13 mouse cellular contexts compared by ENCODE assay signal in the genomic region with DNA sequence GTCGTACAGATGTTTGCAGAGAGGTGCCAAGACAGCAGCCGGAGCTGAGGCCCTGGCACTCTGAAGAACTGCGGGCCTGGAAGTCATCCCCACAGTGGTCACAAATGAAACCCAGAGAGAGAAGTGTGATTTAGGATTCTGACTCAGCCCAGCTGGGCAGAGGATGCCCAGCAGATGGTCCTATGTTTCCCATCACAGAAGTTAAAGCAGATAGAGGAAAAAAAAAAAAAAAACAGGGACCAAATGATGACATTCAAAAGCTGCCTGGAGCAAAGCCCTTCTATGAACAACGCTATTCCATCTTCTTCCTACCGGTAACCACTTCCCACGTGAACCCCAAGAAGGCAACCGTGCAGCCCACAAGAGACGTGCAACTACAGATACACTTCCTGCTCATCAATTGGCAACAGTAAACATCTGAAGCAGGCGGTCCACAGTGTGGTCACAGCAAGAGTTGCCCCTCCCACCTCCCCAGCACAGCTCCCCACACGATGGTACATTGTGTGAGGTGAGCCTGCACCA. TPM values are rescaled to one million over a fixed set of nuclear protein-coding genes. Genes with fewer than 3 reads are reported as not detected.
DNase-seq lines count a peak whose midpoint lies in the region; ATAC-seq and TF ChIP-seq lines count a peak whose summit lies in the region.
"Had no signal": no experiment of that assay in that cellular context is flagged by ENCODE, and none has a peak within 500 bp of the region (broad histone marks: within the 10 kb centered on the region; RNA-seq: fewer than 3 reads in every experiment).

No protein-coding gene starts in this region.

- H3K9ac ChIP-seq in lung, postnatal 0 days (replicated peaks; ENCODE audit: low read depth): no peak overlapping the region
- H3K9ac ChIP-seq: embryonic facial prominence, embryonic 15.5 days; lung, embryonic 14.5 days; midbrain, embryonic 13.5 days; neural tube, embryonic 15.5 days had no signal

- no peak overlapping the region for H3K4me3 ChIP-seq in spleen, adult 2 months (ENCODE audit: extremely low read depth, insufficient read depth, insufficient read length)
- H3K4me3 ChIP-seq in lung, postnatal 0 days (ENCODE audit: low read depth, low read length): no peak overlapping the region
- H3K4me3 ChIP-seq: embryonic facial prominence, embryonic 15.5 days; midbrain, embryonic 13.5 days; neural tube, embryonic 15.5 days had no signal

- no peaks in the 10 kb centered on the region for H3K9me3 ChIP-seq in lung, postnatal 0 days (ENCODE audit: low read length)
- H3K9me3 ChIP-seq: embryonic facial prominence, embryonic 15.5 days; midbrain, embryonic 13.5 days; neural tube, embryonic 15.5 days had no signal

- WGBS in spleen, adult 2 months: 15% methylated on average over 10 of the region's 10 CpGs
- WGBS in lung, postnatal 0 days: 70% methylated on average over 10 of the region's 10 CpGs

- ATAC-seq in neutrophil, adult 5-6 weeks (ENCODE audit: extremely low read depth, insufficient number of reproducible peaks, low FRiP score, poor library complexity, severe bottlenecking): peak; percentile 53
- ATAC-seq in lung, postnatal 0 days: no peak
- ATAC-seq: midbrain, embryonic 13.5 days had no signal

- no peak for TF ChIP-seq CTCF in spleen, adult 2 months (IDR thresholded peaks at IDR 0.05; ENCODE audit: extremely low read depth, insufficient read depth, insufficient read length, insufficient replicate concordance)
- no peak for TF ChIP-seq CTCF in lung, postnatal 0 days (IDR thresholded peaks at IDR 0.05)

- H3K4me2 ChIP-seq in lung, postnatal 0 days (replicated peaks; ENCODE audit: low read depth, low read length): no peak overlapping the region
- H3K4me2 ChIP-seq: embryonic facial prominence, embryonic 15.5 days; lung, embryonic 14.5 days; midbrain, embryonic 13.5 days; neural tube, embryonic 15.5 days had no signal

- no peak for TF ChIP-seq EP300 in lung, postnatal 0 days (IDR thresholded peaks at IDR 0.05)

- H3K27me3 ChIP-seq in spleen, adult 2 months (ENCODE audit: control insufficient read depth, insufficient read depth, low read length): no peaks in the 10 kb centered on the region
- H3K27me3 ChIP-seq in lung, postnatal 0 days (replicated peaks; ENCODE audit: insufficient read depth, low read length): no peaks in the 10 kb centered on the region
- H3K27me3 ChIP-seq: embryonic facial prominence, embryonic 15.5 days; midbrain, embryonic 13.5 days; neural tube, embryonic 15.5 days had no signal

- H3K27ac ChIP-seq in spleen, adult 2 months (ENCODE audit: insufficient read depth, low read length): peak overlapping the region; percentile 35; the same call in 1 of the 2 replicates
- no peak overlapping the region for H3K27ac ChIP-seq in lung, postnatal 0 days (ENCODE audit: low read length)
- H3K27ac ChIP-seq: embryonic facial prominence, embryonic 15.5 days; midbrain, embryonic 13.5 days; neural tube, embryonic 15.5 days had no signal

- H3K4me1 ChIP-seq in spleen, adult 2 months (ENCODE audit: control insufficient read depth, insufficient read depth, insufficient read length): peaks cover 74% of the 10 kb centered on the region; the same call in 1 of the 2 replicates
- peaks cover 49% of the 10 kb centered on the region for H3K4me1 ChIP-seq in lung, postnatal 0 days (ENCODE audit: insufficient read depth, low read depth, low read length)

- peak; percentile 42 to 66 for DNase-seq in spleen, adult 2 months (ENCODE audit: low read depth in 1 of 2, low spot score in 2 of 2)
- no peak for DNase-seq in spleen, adult 12 weeks (ENCODE audit: low spot score)
- DNase-seq in brain, adult 2 months (ENCODE audit: low read depth, low spot score): peak; percentile 73
- no peak for DNase-seq in testis, postnatal 10 days (ENCODE audit: low spot score)
- DNase-seq in kidney, postnatal 4 days: no peak
- no peak for DNase-seq in lung, postnatal 0 days (ENCODE audit: low spot score)
- DNase-seq: cerebellum, postnatal 25 days; kidney, adult 11 months; lung, embryonic 14.5 days had no signal

- H3K36me3 ChIP-seq in spleen, adult 2 months (ENCODE audit: control insufficient read depth, insufficient read depth, low read length): no peaks in the 10 kb centered on the region
- H3K36me3 ChIP-seq in lung, postnatal 0 days (ENCODE audit: insufficient read depth, low read length): no peaks in the 10 kb centered on the region
- H3K36me3 ChIP-seq: embryonic facial prominence, embryonic 15.5 days; midbrain, embryonic 13.5 days; neural tube, embryonic 15.5 days had no signal

- no peak for TF ChIP-seq POLR2A in spleen, adult 2 months (IDR thresholded peaks at IDR 0.05; ENCODE audit: low read depth, low read length)

RNA-seq across cellular contexts. Expression of gene Smad3, which starts 17.4 kb away (rescaled TPM):
- 30.2 and 32.2 TPM in 2 replicates for polyA plus RNA-seq in spleen, adult 2 months (2012; rRNA removed)
- total RNA-seq in neutrophil, adult 5-6 weeks (2017): 28.1 and 28.7 TPM in 2 replicates
- polyA plus RNA-seq in lung, postnatal 0 days (2015; fragmentation: Nextera tagmentation; extraction: Ambion mirVana): 11.8 and 12.3 TPM in 2 replicates

Comparison
In these comparisons a context has a peak if more than half of its experiments do, and no peak if none do; other contexts are left out.
1. DNase-seq: peak in spleen, adult 2 months (2 of 2) and brain, adult 2 months (single experiment); none in spleen, adult 12 weeks (single experiment), testis, postnatal 10 days (single experiment), kidney, postnatal 4 days (0 of 2) and lung, postnatal 0 days (single experiment).